Mouse (Mus musculus) urinary bladder, postnatal 0 days (tissue): ENCODE measurements around the gene Gm136. TPM values are rescaled to one million over a fixed set of nuclear protein-coding genes. Genes with fewer than 3 reads are reported as not detected.

ENCODE experiments used
- polyA plus RNA-seq: library from polyadenylated mRNA; unstranded; fragments of >200 nt; fragmentation: Nextera tagmentation; extraction: Ambion mirVana; gene quantifications from 2 replicates; pipeline ENCODE4 v1.2.1, GENCODE M21; 2015

Gene Gm136
- polyA plus RNA-seq: not detected in 2 replicates

DNA sequence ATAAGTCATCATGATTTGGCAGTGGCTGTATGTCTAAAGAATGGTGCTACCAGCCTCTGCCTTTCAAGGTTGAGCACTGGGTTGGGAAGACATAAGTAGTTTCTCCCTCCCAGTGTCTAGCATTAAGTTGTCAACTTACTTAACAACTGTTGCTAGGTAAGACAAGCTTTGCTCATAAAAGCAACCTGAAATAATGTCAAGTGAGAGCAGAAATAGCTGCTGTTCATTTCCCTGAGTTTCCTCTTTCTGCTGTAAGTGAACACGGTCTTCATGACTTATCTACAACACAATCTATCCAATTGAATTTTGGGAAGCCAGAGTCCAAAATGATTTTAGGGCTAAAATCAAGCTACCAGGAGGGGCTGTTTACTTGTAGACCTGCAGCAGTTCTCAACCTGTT, at the start of gene Gm136:
Gene Gm136 (minus strand): TSS at position 101 of the 400 bp plus-strand sequence.

DNA sequence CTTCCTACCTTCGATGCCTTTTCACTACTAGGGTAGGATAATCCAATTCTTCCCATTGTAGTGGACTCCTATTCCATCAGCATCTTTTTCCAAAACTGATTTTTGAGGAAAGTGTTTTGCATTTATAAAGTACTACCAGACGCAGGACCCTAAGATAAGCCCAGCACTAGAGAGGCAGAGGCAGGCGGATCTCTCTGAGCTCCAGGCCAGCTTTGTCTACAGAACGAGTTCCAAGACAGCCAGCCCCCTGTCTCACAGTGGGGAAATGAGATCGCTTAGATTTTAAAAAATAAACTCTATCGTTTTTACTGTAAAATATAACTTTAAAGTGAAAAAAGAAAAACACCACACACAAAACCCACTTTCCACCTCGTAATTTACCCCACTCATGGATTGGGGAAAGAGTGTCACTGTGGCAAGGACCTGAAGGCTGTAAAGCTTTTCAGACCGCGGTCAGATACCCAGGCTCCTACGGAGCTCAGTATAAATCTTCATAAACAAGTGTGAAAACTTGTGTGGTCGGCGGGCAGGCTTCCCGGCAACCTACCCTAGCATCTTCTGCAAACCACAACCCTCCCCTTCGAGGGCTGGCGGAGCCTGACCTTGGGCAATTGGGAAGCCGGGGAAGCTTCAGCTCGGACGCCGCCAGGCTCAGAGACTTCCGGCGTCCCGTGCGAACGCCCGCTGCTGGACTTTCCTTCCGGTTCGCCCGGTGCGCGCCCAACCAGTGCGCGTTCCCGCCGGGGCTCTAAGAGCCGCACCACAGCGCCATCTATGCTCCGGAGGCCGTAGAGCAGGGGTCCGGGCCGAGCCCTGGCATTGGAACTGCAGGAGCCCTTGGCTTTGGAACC, 21.8 kb upstream of the Gm136 start, which contains the start of gene Smim8:
Gene Smim8 (minus strand): TSS at position 747 of the 851 bp plus-strand sequence.

DNA sequence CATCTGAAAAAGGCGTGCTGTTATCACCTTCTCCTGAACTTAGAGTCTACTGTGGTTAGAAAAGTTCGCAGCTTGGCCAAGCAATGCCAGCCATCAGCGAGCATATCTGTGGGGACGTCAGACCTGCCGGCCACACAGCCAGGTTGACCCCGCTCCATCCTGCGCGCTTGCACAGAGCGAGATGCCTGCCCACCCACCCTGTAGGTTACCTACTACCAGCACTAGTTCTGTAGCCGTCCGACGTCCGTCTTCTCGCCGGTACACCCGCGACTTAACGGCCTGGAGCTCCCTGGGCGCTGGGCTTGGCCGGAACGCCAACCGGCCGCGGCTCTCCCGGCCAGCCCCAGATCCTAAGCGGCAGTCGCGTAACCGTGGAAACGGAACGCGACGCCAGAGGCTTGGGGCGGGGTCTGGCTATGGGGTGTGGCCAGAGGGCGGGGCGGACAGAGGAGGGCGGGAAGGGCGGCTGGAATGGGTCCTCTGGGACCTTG, 26.2 kb downstream of the Gm136 start, which contains the start of gene Cfap206:
Gene Cfap206 (minus strand): TSS at position 356 of the 491 bp plus-strand sequence.

Other genes with a start within 250 kb of the Gm136 start
- gene Akirin2, start 205.3 kb downstream of the Gm136 start, polyA plus RNA-seq: 27.0 and 29.3 TPM in 2 replicates
- 36.2 and 40.8 TPM in 2 replicates for gene Orc3, start 141.3 kb downstream of the Gm136 start, polyA plus RNA-seq
- gene Rars2, start 141.3 kb downstream of the Gm136 start, polyA plus RNA-seq: 36.1 and 43.0 TPM in 2 replicates
- gene Slc35a1, start 68.8 kb downstream of the Gm136 start, polyA plus RNA-seq: 38.4 and 39.8 TPM in 2 replicates
- gene Cfap206, start 26.1 kb downstream of the Gm136 start, polyA plus RNA-seq: 1.0 and 1.3 TPM in 2 replicates
- 44.7 and 47.3 TPM in 2 replicates for gene Smim8, start 22.2 kb upstream of the Gm136 start, polyA plus RNA-seq
- 6.0 and 6.5 TPM in 2 replicates for gene Zfp292, start 126.7 kb upstream of the Gm136 start, polyA plus RNA-seq
- not detected in 2 replicates for gene Cga, start 137.5 kb upstream of the Gm136 start, polyA plus RNA-seq